Mouse (Mus musculus): ENCODE measurements around the gene St6galnac6.

GRCm38 (mm10) chr2:32599409-32599808 is at the start of gene St6galnac6:
- TF ChIP-seq POLR2A (IDR thresholded peaks at IDR 0.05; ENCODE audit: low read depth, low read length), result no peak
- TF ChIP-seq CTCF (IDR thresholded peaks at IDR 0.05; ENCODE audit: extremely low read depth, insufficient read depth, insufficient read length, insufficient replicate concordance), result no peak

Measured in spleen, adult 2 months (tissue).